Mouse (Mus musculus): ENCODE measurements at regions not wholly inside any gene's neighbourhood (a gene's known extent, or its start where the extent isn't known, plus 50 kb on each side); places are given as distances from the start of the nearest gene placed in this dataset.

DNA sequence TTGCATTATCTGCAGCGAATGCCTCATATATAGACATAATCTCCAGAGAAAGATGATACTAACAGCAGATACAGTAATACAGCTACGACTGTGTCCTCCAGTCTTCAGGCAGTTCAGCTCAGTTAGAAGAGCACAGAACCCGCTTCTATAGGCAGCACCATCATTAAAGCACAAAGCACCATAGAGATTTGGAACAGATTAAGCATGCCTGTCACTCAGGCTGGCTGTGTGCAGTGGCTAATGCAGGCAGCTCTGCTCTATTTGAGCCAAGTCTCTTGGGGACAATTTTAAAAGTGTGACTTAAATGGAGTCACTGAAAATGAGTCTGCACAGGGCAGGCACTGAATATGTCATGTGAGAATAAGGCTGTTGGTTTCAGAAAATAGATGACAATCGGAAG, 1660.7 kb upstream of the Flrt2 start:
- WGBS, result 72% methylated on average over 4 of the region's 4 CpGs
- Histone ChIP-seq H3K4me1 (no peaks in the 10 kb centered on the region), H3K27me3 (ENCODE audit: poor library complexity, severe bottlenecking) (no peaks in the 10 kb centered on the region), H3K4me3 (no peak overlapping the region), H3K36me3 (replicated peaks) (no peaks in the 10 kb centered on the region), H3K9me3 (no peaks in the 10 kb centered on the region), H3K27ac (no peak overlapping the region)
- DNase-seq (ENCODE audit: extremely low spot score, low spot score), result no peak

DNA sequence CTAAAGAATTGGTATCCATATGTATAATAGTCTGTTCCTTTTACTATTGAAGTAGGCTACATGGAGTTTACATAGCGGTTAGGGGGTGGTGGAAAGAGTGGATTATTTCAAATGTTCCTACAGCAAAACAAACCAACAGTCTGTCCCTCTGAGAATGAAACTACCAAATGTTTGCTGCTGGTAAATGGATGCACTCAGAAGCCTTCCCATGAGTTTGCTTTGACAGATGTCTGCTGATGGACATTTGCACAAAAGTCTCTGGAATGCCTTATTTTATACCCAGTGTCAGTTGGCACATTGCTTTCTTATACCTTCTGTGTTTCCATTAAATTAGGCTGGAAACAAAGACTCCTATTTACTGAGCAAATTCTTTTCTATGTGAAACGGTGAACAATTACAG, 1644.1 kb upstream of the Flrt2 start:
- Histone ChIP-seq H3K27me3 (ENCODE audit: poor library complexity, severe bottlenecking) (no peaks in the 10 kb centered on the region), H3K36me3 (replicated peaks) (no peaks in the 10 kb centered on the region), H3K4me3 (no peak overlapping the region), H3K4me1 (no peaks in the 10 kb centered on the region; the same call in 1 of the 2 replicates), H3K9me3 (no peaks in the 10 kb centered on the region), H3K27ac (no peak overlapping the region)
- 78% methylated on average over 2 of the region's 2 CpGs for WGBS
- no peak for DNase-seq (ENCODE audit: extremely low spot score, low spot score)

GRCm38 (mm10) chr12:94057767-94058166, 1634.3 kb upstream of the Flrt2 start:
- H3K4me1 ChIP-seq, result no peaks in the 10 kb centered on the region
- H3K36me3 ChIP-seq (replicated peaks), result no peaks in the 10 kb centered on the region
- H3K27me3 ChIP-seq (ENCODE audit: poor library complexity, severe bottlenecking), result no peaks in the 10 kb centered on the region
- 86% methylated on average over 2 of the region's 2 CpGs for WGBS
- H3K27ac ChIP-seq, result no peak overlapping the region
- DNase-seq (ENCODE audit: extremely low spot score, low spot score), result no peak
- H3K9me3 ChIP-seq, result no peaks in the 10 kb centered on the region
- H3K4me3 ChIP-seq, result no peak overlapping the region

- Histone ChIP-seq H3K4me1 (no peaks in the 10 kb centered on the region), H3K9me3 (no peaks in the 10 kb centered on the region), H3K27ac (no peak overlapping the region), H3K36me3 (replicated peaks) (no peaks in the 10 kb centered on the region), H3K4me3 (no peak overlapping the region), H3K27me3 (ENCODE audit: poor library complexity, severe bottlenecking) (no peaks in the 10 kb centered on the region)
- 90% methylated on average over 6 of the region's 6 CpGs for WGBS
- no peak for DNase-seq (ENCODE audit: extremely low spot score, low spot score)
Observed at GRCm38 (mm10) chr12:94059641-94060040, 1632.4 kb upstream of the Flrt2 start.

GRCm38 (mm10) chr12:94060336-94060735, 1631.7 kb upstream of the Flrt2 start:
- Histone ChIP-seq H3K27me3 (ENCODE audit: poor library complexity, severe bottlenecking) (no peaks in the 10 kb centered on the region), H3K4me3 (no peak overlapping the region), H3K9me3 (no peaks in the 10 kb centered on the region), H3K36me3 (replicated peaks) (no peaks in the 10 kb centered on the region), H3K4me1 (no peaks in the 10 kb centered on the region), H3K27ac (no peak overlapping the region)
- 95% methylated on average over 2 of the region's 2 CpGs for WGBS
- DNase-seq (ENCODE audit: extremely low spot score, low spot score), result no peak

- Histone ChIP-seq H3K4me1 (no peaks in the 10 kb centered on the region; the same call in 1 of the 2 replicates), H3K36me3 (replicated peaks) (no peaks in the 10 kb centered on the region), H3K4me3 (no peak overlapping the region), H3K9me3 (no peaks in the 10 kb centered on the region), H3K27me3 (ENCODE audit: poor library complexity, severe bottlenecking) (no peaks in the 10 kb centered on the region), H3K27ac (no peak overlapping the region)
- 77% methylated on average over 9 of the region's 9 CpGs for WGBS
- DNase-seq (ENCODE audit: extremely low spot score, low spot score), result no peak
Observed at GRCm38 (mm10) chr12:94066444-94067152, 1625.4 kb upstream of the Flrt2 start.

- Histone ChIP-seq H3K27me3 (ENCODE audit: poor library complexity, severe bottlenecking) (no peaks in the 10 kb centered on the region), H3K9me3 (no peaks in the 10 kb centered on the region), H3K36me3 (replicated peaks) (no peaks in the 10 kb centered on the region), H3K27ac (no peak overlapping the region), H3K4me1 (no peaks in the 10 kb centered on the region; the same call in 1 of the 2 replicates), H3K4me3 (no peak overlapping the region)
- 91% methylated on average over 2 of the region's 2 CpGs for WGBS
- no peak for DNase-seq (ENCODE audit: extremely low spot score, low spot score)
Observed at GRCm38 (mm10) chr12:94070940-94071505, 1621.0 kb upstream of the Flrt2 start.

DNA sequence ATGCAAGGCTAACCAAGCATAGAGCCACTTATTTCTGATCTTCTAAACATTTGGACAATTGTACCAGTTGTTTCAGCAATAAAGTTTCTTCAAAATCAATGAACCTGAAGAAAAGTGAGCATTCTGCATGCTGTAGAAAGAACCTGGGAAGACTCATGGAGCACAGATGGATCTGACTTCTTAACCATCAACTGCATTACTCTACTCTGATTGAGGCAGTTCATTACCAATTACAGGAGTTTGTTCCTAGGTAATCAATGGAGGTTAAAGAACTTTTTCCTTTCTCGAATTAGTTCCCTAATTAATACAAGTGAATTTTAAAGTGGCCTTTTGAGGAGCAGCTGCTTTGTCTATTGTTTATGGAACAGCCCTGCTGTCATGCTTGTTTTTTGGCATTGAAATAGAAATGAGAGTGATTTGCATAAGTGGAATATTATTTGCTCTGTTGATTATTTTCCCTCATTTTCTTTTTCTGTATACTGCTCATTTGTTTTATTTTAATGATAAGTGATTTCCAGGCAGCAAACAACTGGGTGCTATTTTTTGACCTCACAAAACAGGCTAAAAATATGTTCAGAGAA, 1586.4 kb upstream of the Flrt2 start:
- H3K36me3 ChIP-seq (replicated peaks), result no peaks in the 10 kb centered on the region
- DNase-seq (ENCODE audit: extremely low spot score, low spot score), result no peak
- no peaks in the 10 kb centered on the region for H3K9me3 ChIP-seq
- 49% methylated on average over 1 of the region's 1 CpGs for WGBS
- H3K27ac ChIP-seq, result no peak overlapping the region
- H3K27me3 ChIP-seq (ENCODE audit: poor library complexity, severe bottlenecking), result no peaks in the 10 kb centered on the region
- H3K4me3 ChIP-seq, result no peak overlapping the region
- peaks cover 13% of the 10 kb centered on the region for H3K4me1 ChIP-seq

GRCm38 (mm10) chr12:94150143-94150542, 1541.9 kb upstream of the Flrt2 start:
- 78% methylated on average over 5 of the region's 5 CpGs for WGBS
- Histone ChIP-seq H3K4me3 (no peak overlapping the region), H3K9me3 (no peaks in the 10 kb centered on the region), H3K27ac (no peak overlapping the region), H3K27me3 (ENCODE audit: poor library complexity, severe bottlenecking) (no peaks in the 10 kb centered on the region), H3K36me3 (replicated peaks) (no peaks in the 10 kb centered on the region), H3K4me1 (no peaks in the 10 kb centered on the region)
- no peak for DNase-seq (ENCODE audit: extremely low spot score, low spot score)

DNA sequence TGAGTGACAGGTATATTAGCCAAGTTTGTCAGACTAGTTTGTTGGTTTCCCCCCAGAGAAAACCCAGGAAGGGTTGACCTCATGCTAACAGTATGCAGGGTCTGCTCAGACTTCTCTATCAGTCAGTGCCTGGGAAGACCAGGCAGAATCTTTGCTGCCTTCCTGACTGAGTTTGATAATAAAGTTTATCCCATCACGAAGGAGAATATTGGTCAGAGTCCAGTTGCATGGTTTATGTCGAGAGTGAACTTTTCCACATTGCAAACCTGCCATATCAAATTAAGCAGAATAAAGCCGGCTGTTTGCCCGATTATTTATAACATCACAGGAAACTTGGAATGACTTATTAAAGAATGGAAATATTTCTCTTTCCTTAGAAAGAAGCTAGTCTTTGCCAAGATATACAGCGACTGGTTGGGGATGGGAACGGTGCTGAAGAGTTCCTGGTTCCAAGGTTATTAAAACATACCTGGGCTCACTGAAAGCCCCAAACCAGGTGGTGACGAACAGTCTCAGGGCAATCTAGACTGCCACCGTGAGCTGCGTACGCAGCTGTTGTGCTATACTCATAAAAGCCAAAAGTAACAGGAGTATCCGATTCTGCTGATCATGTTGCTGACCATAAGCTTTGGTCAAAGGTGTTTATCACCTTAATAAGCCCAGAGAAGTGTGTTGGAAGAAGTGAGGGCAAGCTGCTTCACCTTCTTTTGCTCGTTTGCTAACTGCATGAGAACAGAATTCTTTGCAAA, 1536.7 kb upstream of the Flrt2 start:
- WGBS, result 93% methylated on average over 12 of the region's 12 CpGs
- no peaks in the 10 kb centered on the region for H3K9me3 ChIP-seq
- DNase-seq (ENCODE audit: extremely low spot score, low spot score), result no peak
- H3K36me3 ChIP-seq (replicated peaks), result no peaks in the 10 kb centered on the region
- H3K27ac ChIP-seq, result no peak overlapping the region
- H3K4me1 ChIP-seq, result no peaks in the 10 kb centered on the region
- no peak overlapping the region for H3K4me3 ChIP-seq
- H3K27me3 ChIP-seq (ENCODE audit: poor library complexity, severe bottlenecking), result no peaks in the 10 kb centered on the region

GRCm38 (mm10) chr12:94182358-94182757, 1509.7 kb upstream of the Flrt2 start:
- DNase-seq (ENCODE audit: extremely low spot score, low spot score), result no peak

DNA sequence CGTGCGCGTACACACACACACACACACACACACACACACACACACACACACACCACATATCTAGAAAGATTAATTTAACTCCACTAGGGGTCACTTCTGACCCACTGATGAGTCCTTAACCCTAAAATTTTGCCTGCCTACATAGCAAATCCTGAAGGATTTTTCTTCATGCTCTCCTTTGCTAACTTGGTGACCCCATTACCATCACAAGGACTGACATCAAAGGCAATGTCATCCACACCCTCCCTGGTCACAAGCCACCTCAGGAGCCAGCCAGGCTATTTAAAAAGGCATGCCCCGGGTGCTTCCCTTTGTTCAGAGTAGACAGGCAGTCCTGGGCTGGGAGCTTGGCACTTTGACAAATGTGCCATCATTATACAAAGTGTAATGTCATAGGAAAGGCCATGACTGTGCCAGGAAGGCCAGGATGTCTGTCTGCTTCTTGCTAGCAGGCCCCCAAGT, 1501.4 kb upstream of the Flrt2 start:
- Histone ChIP-seq H3K4me3 (no peak overlapping the region), H3K4me1 (no peaks in the 10 kb centered on the region), H3K27me3 (ENCODE audit: poor library complexity, severe bottlenecking) (no peaks in the 10 kb centered on the region), H3K27ac (no peak overlapping the region), H3K9me3 (no peaks in the 10 kb centered on the region), H3K36me3 (replicated peaks) (no peaks in the 10 kb centered on the region)
- 75% methylated on average over 4 of the region's 4 CpGs for WGBS
- no peak for DNase-seq (ENCODE audit: extremely low spot score, low spot score)

More at GRCm38 (mm10) chr12:94182358-94182757, 1509.7 kb upstream of the Flrt2 start:
- no peaks in the 10 kb centered on the region for H3K36me3 ChIP-seq (replicated peaks)
- H3K27me3 ChIP-seq (ENCODE audit: poor library complexity, severe bottlenecking), result no peaks in the 10 kb centered on the region
- H3K9me3 ChIP-seq, result no peaks in the 10 kb centered on the region
- WGBS, result 56% methylated on average over 1 of the region's 1 CpGs
- H3K4me3 ChIP-seq, result no peak overlapping the region
- no peaks in the 10 kb centered on the region for H3K4me1 ChIP-seq
- no peak overlapping the region for H3K27ac ChIP-seq

GRCm38 (mm10) chr12:94217906-94218305, 1474.1 kb upstream of the Flrt2 start:
- H3K27me3 ChIP-seq (ENCODE audit: poor library complexity, severe bottlenecking), result no peaks in the 10 kb centered on the region
- H3K4me3 ChIP-seq, result no peak overlapping the region
- WGBS, result 82% methylated on average over 4 of the region's 4 CpGs
- no peaks in the 10 kb centered on the region for H3K9me3 ChIP-seq
- no peak overlapping the region for H3K27ac ChIP-seq
- no peak for DNase-seq (ENCODE audit: extremely low spot score, low spot score)
- H3K36me3 ChIP-seq (replicated peaks), result no peaks in the 10 kb centered on the region
- no peaks in the 10 kb centered on the region for H3K4me1 ChIP-seq

Data from forebrain, embryonic 10.5 days (tissue).